Mouse (Mus musculus): Measurements from ENCODE around the gene Olfr159. TPM values are rescaled to one million over a fixed set of nuclear protein-coding genes. Genes with fewer than 3 reads are reported as not detected.

Olfr159 gene
- polyA plus RNA-seq, 1 experiment from 2014 or later, result not detected

- whole genome bisulfite sequencing (ENCODE audit: insufficient replicate concordance), result 37% methylated on average over 6 of the region's 6 CpGs
- no peaks in the 10 kb centered on the region for H3K4me1 ChIP-seq
- H3K27ac ChIP-seq, result no peak overlapping the region
- H3K27me3 ChIP-seq (replicated peaks), result no peaks in the 10 kb centered on the region
- H3K4me3 ChIP-seq, result no peak overlapping the region
- no peaks in the 10 kb centered on the region for H3K9me3 ChIP-seq (replicated peaks)
- no peaks in the 10 kb centered on the region for H3K36me3 ChIP-seq
- no peak overlapping the region for H3K4me2 ChIP-seq
- no peak for ATAC-seq
- H3K9ac ChIP-seq, result no peak overlapping the region
Observed at GRCm38 (mm10) chr4:43757213-43757612, 13.6 kb downstream of the Olfr159 start.

- no peaks in the 10 kb centered on the region for H3K9me3 ChIP-seq (replicated peaks)
- H3K4me2 ChIP-seq, result no peak overlapping the region
- 0 out of 2 replicates have a peak, but pooled peaks cover 9% of the 10 kb centered on the region for H3K4me1 ChIP-seq
- no peak overlapping the region for H3K27ac ChIP-seq
- H3K27me3 ChIP-seq (replicated peaks), result no peaks in the 10 kb centered on the region
- H3K9ac ChIP-seq, result no peak overlapping the region
- H3K36me3 ChIP-seq, result no peaks in the 10 kb centered on the region
- ATAC-seq, result no peak
- WGBS (ENCODE audit: insufficient replicate concordance), result 5% methylated on average over 6 of the region's 6 CpGs
- no peak overlapping the region for H3K4me3 ChIP-seq
Observed at GRCm38 (mm10) chr4:43745187-43745586, 25.6 kb downstream of the Olfr159 start.

GRCm38 (mm10) chr4:43743099-43743498, 27.7 kb downstream of the Olfr159 start:
- 27% methylated on average over 1 of the region's 1 CpGs for WGBS (ENCODE audit: insufficient replicate concordance)
- Histone ChIP-seq H3K9me3 (replicated peaks) (no peaks in the 10 kb centered on the region), H3K9ac (no peak overlapping the region), H3K4me2 (no peak overlapping the region), H3K4me3 (no peak overlapping the region), H3K4me1 (0 out of 2 replicates have a peak, but pooled peaks cover 9% of the 10 kb centered on the region), H3K36me3 (no peaks in the 10 kb centered on the region), H3K27me3 (replicated peaks) (no peaks in the 10 kb centered on the region), H3K27ac (no peak overlapping the region)
- no peak for ATAC-seq

DNA sequence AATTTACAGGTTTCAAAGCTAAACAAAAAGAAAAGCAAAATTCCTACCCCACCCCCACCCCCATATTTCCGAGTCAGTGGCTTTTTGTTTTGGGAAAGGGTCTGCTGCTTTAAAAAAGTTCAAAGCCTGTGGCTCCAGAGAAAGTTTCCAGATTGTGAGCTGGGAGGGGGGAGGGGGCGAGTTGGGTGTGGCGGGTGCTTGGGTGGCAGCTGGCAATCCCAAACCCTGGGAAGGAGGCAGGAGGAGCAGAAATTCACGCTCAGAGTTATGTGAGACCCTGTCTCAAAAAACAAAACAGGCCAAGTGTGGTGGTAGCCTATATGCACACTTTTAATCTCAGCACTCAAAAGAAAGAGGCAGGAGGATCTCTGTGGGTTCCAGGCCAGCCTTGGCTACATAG, 28.2 kb downstream of the Olfr159 start:
- no peak overlapping the region for H3K4me2 ChIP-seq
- no peak overlapping the region for H3K9ac ChIP-seq
- no peaks in the 10 kb centered on the region for H3K36me3 ChIP-seq
- no peak overlapping the region for H3K27ac ChIP-seq
- 48% methylated on average over 4 of the region's 4 CpGs for WGBS (ENCODE audit: insufficient replicate concordance)
- H3K4me1 ChIP-seq, result 0 out of 2 replicates have a peak, but pooled peaks cover 9% of the 10 kb centered on the region
- H3K4me3 ChIP-seq, result no peak overlapping the region
- ATAC-seq, result no peak
- H3K27me3 ChIP-seq (replicated peaks), result no peaks in the 10 kb centered on the region
- no peaks in the 10 kb centered on the region for H3K9me3 ChIP-seq (replicated peaks)

- Histone ChIP-seq H3K27me3 (replicated peaks) (no peaks in the 10 kb centered on the region), H3K9ac (no peak overlapping the region), H3K27ac (no peak overlapping the region), H3K4me1 (0 out of 2 replicates have a peak, but pooled peaks cover under 1% of the 10 kb centered on the region), H3K36me3 (no peaks in the 10 kb centered on the region), H3K9me3 (replicated peaks) (no peaks in the 10 kb centered on the region), H3K4me2 (no peak overlapping the region), H3K4me3 (no peak overlapping the region)
- 57% methylated on average over 5 of the region's 5 CpGs for WGBS (ENCODE audit: insufficient replicate concordance)
- ATAC-seq, result no peak
Observed at GRCm38 (mm10) chr4:43741526-43741925, 29.3 kb downstream of the Olfr159 start.

- Histone ChIP-seq H3K4me3 (no peak overlapping the region), H3K4me2 (no peak overlapping the region), H3K4me1 (no peaks in the 10 kb centered on the region), H3K27me3 (replicated peaks) (no peaks in the 10 kb centered on the region), H3K36me3 (no peaks in the 10 kb centered on the region), H3K9me3 (replicated peaks) (no peaks in the 10 kb centered on the region), H3K9ac (no peak overlapping the region), H3K27ac (no peak overlapping the region)
- WGBS (ENCODE audit: insufficient replicate concordance), result 59% methylated on average over 8 of the region's 8 CpGs
- ATAC-seq, result no peak
Observed at GRCm38 (mm10) chr4:43738989-43739674, 31.7 kb downstream of the Olfr159 start.

- no peaks in the 10 kb centered on the region for H3K36me3 ChIP-seq
- ATAC-seq, result no peak
- 63% methylated on average over 6 of the region's 6 CpGs for WGBS (ENCODE audit: insufficient replicate concordance)
Observed at GRCm38 (mm10) chr4:43737144-43737543, 33.7 kb downstream of the Olfr159 start.

GRCm38 (mm10) chr4:43733186-43733585, 37.6 kb downstream of the Olfr159 start:
- Histone ChIP-seq H3K27me3 (replicated peaks) (peaks cover 6% of the 10 kb centered on the region; the same call in 1 of the 2 replicates), H3K9me3 (replicated peaks) (no peaks in the 10 kb centered on the region), H3K4me3 (no peak overlapping the region), H3K36me3 (no peaks in the 10 kb centered on the region), H3K4me2 (no peak overlapping the region), H3K9ac (no peak overlapping the region), H3K27ac (no peak overlapping the region), H3K4me1 (peaks cover 38% of the 10 kb centered on the region)
- 66% methylated on average over 5 of the region's 5 CpGs for WGBS (ENCODE audit: insufficient replicate concordance)
- no peak for ATAC-seq

More at GRCm38 (mm10) chr4:43737144-43737543, 33.7 kb downstream of the Olfr159 start:
- Histone ChIP-seq H3K9ac (no peak overlapping the region), H3K27me3 (replicated peaks) (peaks cover 5% of the 10 kb centered on the region; the same call in 1 of the 2 replicates), H3K4me3 (no peak overlapping the region), H3K27ac (no peak overlapping the region), H3K4me2 (no peak overlapping the region), H3K4me1 (peaks cover 5% of the 10 kb centered on the region), H3K9me3 (replicated peaks) (no peaks in the 10 kb centered on the region)

DNA sequence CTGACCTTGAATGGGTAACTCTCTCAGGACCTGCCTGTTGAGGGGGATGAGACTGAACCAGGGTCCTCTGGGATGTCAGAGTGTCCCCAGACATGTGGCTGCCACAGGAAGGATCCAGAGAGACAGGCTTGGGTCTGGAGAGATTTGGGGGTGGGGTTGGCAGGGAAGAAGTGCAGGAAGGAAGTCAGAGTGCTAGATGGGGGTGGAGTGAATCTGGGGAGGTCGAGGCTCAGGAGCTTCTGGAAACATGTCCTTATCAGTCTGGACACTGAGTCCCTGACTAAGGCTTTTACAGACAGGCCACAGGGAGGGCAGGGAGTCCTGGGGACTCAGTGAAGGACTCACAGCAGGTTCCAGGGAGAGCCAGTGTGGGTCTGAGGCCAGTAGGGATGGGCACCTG, 38.6 kb downstream of the Olfr159 start:
- 5% methylated on average over 1 of the region's 1 CpGs for whole genome bisulfite sequencing (ENCODE audit: insufficient replicate concordance)
- H3K27ac ChIP-seq, result no peak overlapping the region
- no peak for ATAC-seq

DNA sequence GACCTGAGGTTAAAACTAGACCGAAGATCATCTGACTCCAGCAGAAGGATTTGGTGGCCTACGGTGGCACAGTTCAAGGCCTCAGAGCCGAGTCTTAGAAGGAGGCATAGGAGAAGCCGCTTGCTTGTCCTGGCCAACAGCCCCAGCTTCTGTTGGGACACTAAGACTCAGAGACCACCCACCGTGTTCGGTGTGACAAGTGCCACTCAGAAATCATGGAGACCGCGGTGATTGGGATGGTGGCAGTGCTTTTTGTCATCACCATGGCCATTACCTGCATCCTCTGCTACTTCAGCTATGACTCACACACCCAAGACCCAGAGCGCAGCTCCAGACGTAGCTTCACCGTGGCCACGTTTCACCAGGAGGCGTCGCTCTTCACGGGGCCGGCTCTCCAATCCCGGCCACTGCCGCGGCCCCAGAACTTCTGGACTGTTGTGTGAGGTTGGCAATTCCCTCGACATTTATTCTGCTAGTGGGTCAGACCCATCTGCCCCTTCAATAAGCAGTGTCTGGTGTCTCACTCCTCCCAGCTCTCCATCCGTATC, 40.0 kb downstream of the Olfr159 start:
- no peaks in the 10 kb centered on the region for H3K9me3 ChIP-seq (replicated peaks)
- 55% methylated on average over 21 of the region's 21 CpGs for WGBS (ENCODE audit: insufficient replicate concordance)
- H3K36me3 ChIP-seq, result no peaks in the 10 kb centered on the region
- H3K27me3 ChIP-seq (replicated peaks), result peaks cover 6% of the 10 kb centered on the region; the same call in 1 of the 2 replicates
- H3K27ac ChIP-seq, result no peak overlapping the region
- no peak for ATAC-seq
- H3K4me3 ChIP-seq, result no peak overlapping the region
- H3K9ac ChIP-seq, result no peak overlapping the region
- peak overlapping the region; percentile 45; the same call in 1 of the 2 replicates for H3K4me2 ChIP-seq
- H3K4me1 ChIP-seq, result peaks cover 61% of the 10 kb centered on the region

More for the DNA sequence above, 38.6 kb downstream of the Olfr159 start:
- Histone ChIP-seq H3K4me1 (peaks cover 48% of the 10 kb centered on the region), H3K27me3 (replicated peaks) (peaks cover 6% of the 10 kb centered on the region; the same call in 1 of the 2 replicates), H3K4me2 (no peak overlapping the region), H3K9ac (no peak overlapping the region), H3K4me3 (no peak overlapping the region), H3K36me3 (no peaks in the 10 kb centered on the region), H3K9me3 (replicated peaks) (no peaks in the 10 kb centered on the region)

DNA sequence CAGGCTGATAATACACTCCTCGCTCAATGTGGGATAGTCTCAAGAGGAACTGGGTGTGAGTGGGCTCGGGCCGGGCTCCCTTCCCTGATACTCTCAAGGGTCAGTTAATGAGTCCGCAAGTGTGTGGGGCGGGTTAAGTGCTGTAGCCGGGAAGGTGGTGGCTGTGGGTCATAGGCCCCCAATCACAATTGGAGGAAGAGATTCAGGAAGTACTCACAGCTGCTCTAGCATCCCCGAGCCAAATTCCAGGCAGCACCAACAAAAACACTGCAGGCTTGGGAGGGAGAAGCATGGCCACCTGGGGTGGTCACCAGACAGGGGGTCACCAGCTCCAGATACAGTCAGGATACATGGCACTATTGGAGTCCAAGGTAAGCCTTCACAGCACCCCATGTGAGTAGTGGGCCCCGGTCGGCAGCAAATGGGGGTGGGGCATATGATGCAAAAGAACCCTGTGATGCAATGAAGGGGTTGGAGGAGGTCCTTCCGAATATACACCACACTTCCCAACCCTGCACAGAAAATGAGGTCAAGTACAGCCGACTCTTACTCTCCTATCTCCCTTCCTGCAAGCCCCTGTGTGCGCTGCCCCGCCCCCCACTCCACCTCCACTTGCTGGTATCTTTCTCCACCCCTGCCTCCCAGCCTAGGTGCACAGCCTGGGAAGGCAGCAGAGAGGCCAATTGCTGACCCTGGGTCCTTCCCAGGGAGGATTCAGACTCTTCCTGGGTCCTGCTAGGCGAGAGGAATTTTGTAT, 40.8 kb downstream of the Olfr159 start, which contains the start of gene Spaar:
Gene Spaar (plus strand): TSS at position 241 of the 757 bp plus-strand sequence.
- H3K27me3 ChIP-seq (replicated peaks), result peaks cover 6% of the 10 kb centered on the region; the same call in 1 of the 2 replicates
- peak; percentile 50 for ATAC-seq
- H3K9ac ChIP-seq, result no peak within 1 kb of the TSS
- no peaks in the 10 kb centered on the region for H3K36me3 ChIP-seq
- WGBS (ENCODE audit: insufficient replicate concordance), result 20% methylated on average over 13 of the region's 14 CpGs
- no peaks in the 10 kb centered on the region for H3K9me3 ChIP-seq (replicated peaks)
- H3K27ac ChIP-seq, result peak within 1 kb of the TSS; percentile 50
- peaks cover 62% of the 10 kb centered on the region for H3K4me1 ChIP-seq
- H3K4me3 ChIP-seq, result no peak within 1 kb of the TSS
- H3K4me2 ChIP-seq, result peak within 1 kb of the TSS; percentile 45

DNA sequence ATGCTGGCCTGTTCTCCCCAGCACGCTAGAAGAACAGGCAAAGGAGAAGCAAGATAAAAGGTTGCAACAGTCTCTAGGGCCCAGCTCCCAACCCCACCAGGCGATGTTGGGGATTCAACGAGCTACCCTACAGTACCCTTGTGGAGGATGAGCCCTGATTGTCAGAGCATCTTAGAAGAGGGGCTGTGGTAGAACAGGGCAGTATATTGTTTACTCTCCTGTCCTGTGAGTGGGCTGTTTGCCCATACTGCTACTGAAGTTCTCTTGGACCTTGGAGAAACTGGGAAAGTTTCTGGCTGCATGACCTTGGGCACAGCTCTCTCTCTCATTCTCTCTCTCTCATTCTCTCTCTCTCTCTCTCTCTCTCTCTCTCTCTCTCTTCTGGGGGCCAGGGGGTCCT, 41.7 kb downstream of the Olfr159 start:
- 36% methylated on average over 3 of the region's 3 CpGs for WGBS (ENCODE audit: insufficient replicate concordance)
- Histone ChIP-seq H3K9me3 (replicated peaks) (no peaks in the 10 kb centered on the region), H3K4me3 (no peak overlapping the region), H3K36me3 (no peaks in the 10 kb centered on the region), H3K27ac (peak overlapping the region; percentile 50), H3K9ac (no peak overlapping the region), H3K4me1 (peaks cover 62% of the 10 kb centered on the region), H3K27me3 (replicated peaks) (peaks cover 6% of the 10 kb centered on the region; the same call in 1 of the 2 replicates), H3K4me2 (no peak overlapping the region)
- ATAC-seq, result no peak
